Mouse (Mus musculus): ENCODE measurements around the gene Slc38a6. TPM values are rescaled to one million over a fixed set of nuclear protein-coding genes. Genes with fewer than 3 reads are reported as not detected.

The Slc38a6 gene
- total RNA-seq, 2 experiments from 2014 or later: 11.7 to 18.6 TPM

GRCm38 (mm10) chr12:73383179-73383510 is 96.6 kb downstream of the Slc38a6 start:
- no peak for DNase-seq (ENCODE audit: low spot score in 2 of 2)

GRCm38 (mm10) chr12:73383861-73384260 is 97.3 kb downstream of the Slc38a6 start:
- no peak for DNase-seq (ENCODE audit: low spot score in 2 of 2)

- DNase-seq (ENCODE audit: low spot score in 2 of 2): no peak
Measured at GRCm38 (mm10) chr12:73384747-73385146, 98.2 kb downstream of the Slc38a6 start.

GRCm38 (mm10) chr12:73392507-73392906 is 105.9 kb downstream of the Slc38a6 start:
- DNase-seq (ENCODE audit: low spot score in 2 of 2): no peak

GRCm38 (mm10) chr12:73393018-73393417 is 106.4 kb downstream of the Slc38a6 start:
- DNase-seq (ENCODE audit: low spot score in 2 of 2): no peak

GRCm38 (mm10) chr12:73393881-73394291 is 107.3 kb downstream of the Slc38a6 start:
- no peak for DNase-seq (ENCODE audit: low spot score in 2 of 2)

- DNase-seq (ENCODE audit: low spot score in 2 of 2): no peak
Measured at GRCm38 (mm10) chr12:73394571-73394970, 108.0 kb downstream of the Slc38a6 start.

GRCm38 (mm10) chr12:73399426-73399825 is 112.8 kb downstream of the Slc38a6 start:
- no peak for DNase-seq (ENCODE audit: low spot score in 2 of 2)

- DNase-seq (ENCODE audit: low spot score in 2 of 2): no peak
Measured at GRCm38 (mm10) chr12:73400481-73401025, 114.0 kb downstream of the Slc38a6 start.

GRCm38 (mm10) chr12:73401520-73402130 is 115.0 kb downstream of the Slc38a6 start:
- no peak for DNase-seq (ENCODE audit: low spot score in 2 of 2)

GRCm38 (mm10) chr12:73402137-73402712 is 115.6 kb downstream of the Slc38a6 start:
- no peak for DNase-seq (ENCODE audit: low spot score in 2 of 2)

- no peak for DNase-seq (ENCODE audit: low spot score in 2 of 2)
Measured at GRCm38 (mm10) chr12:73402851-73403665, 116.5 kb downstream of the Slc38a6 start.

Other genes with a start within 250 kb of the Slc38a6 start
- under 1 TPM; 0.57 to 0.69 TPM for gene Six1, start 232.9 kb upstream of the Slc38a6 start, total RNA-seq (2021)
- gene Six4, start 173.3 kb upstream of the Slc38a6 start, total RNA-seq (2021): under 1 TPM; 0.55 to 0.56 TPM
- gene Mnat1, start 163.1 kb upstream of the Slc38a6 start, total RNA-seq (2021): 10 to 100 TPM; 16.4 to 20.4 TPM
- gene Trmt5, start 69 bp upstream of the Slc38a6 start, total RNA-seq (2021): 10 to 100 TPM; 10.8 to 13.1 TPM